25 mouse cellular contexts compared by ENCODE assay signal in the genomic region with DNA sequence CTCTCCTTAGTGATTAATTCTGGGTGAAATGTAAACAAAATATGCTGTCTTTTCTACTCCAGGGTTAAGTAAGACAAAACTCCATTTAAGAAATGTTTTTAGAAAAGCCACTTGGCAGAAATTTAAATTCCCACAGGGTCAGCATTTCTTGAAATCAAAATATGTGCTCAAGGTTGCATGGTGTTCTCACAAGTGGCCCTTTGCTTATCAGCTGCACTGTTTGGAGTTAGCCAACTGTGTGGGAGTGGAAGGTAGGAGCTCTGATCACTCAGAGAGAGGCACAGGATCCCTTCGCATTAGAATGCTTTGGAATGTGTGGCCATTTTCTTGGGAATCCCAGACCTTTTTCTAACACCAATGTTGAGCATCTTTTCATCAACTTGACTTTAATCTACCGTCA. TPM values are rescaled to one million over a fixed set of nuclear protein-coding genes. Genes with fewer than 3 reads are reported as not detected.
A peak's percentile ranks its signal among the peaks of the same experiment; 100 is the strongest.
DNase-seq lines count a peak whose midpoint lies in the region; ATAC-seq and TF ChIP-seq lines count a peak whose summit lies in the region.
"Had no signal": no experiment of that assay in that cellular context is flagged by ENCODE, and none has a peak within 500 bp of the region (broad histone marks: within the 10 kb centered on the region; RNA-seq: fewer than 3 reads in every experiment).

No protein-coding gene starts in this region.

- intact Hi-C loops in heart, postnatal 14 days (cut with DNase I): no loop called here

- peak; percentile 58; the same call in 1 of the 2 replicates for ATAC-seq in lung, postnatal 0 days
- ATAC-seq: activated CD4-positive, CD25-positive, alpha-beta regulatory T cell, adult 4 months; forebrain, embryonic 15.5 days had no signal

- no peaks in the 10 kb centered on the region for H3K36me3 ChIP-seq in lung, postnatal 0 days (ENCODE audit: insufficient read depth, low read length)
- H3K36me3 ChIP-seq: embryonic facial prominence, embryonic 10.5 days; embryonic facial prominence, embryonic 13.5 days; forebrain, embryonic 12.5 days; forebrain, embryonic 15.5 days; heart, embryonic 10.5 days; heart, embryonic 13.5 days; hindbrain, embryonic 12.5 days; hindbrain, embryonic 15.5 days had no signal

- H3K27ac ChIP-seq in lung, postnatal 0 days (ENCODE audit: low read length): no peak overlapping the region
- H3K27ac ChIP-seq: embryonic facial prominence, embryonic 10.5 days; embryonic facial prominence, embryonic 13.5 days; forebrain, embryonic 12.5 days; forebrain, embryonic 15.5 days; heart, embryonic 10.5 days; heart, embryonic 13.5 days; hindbrain, embryonic 12.5 days; hindbrain, embryonic 15.5 days had no signal

- TF ChIP-seq CTCF in lung, postnatal 0 days (IDR thresholded peaks at IDR 0.05): no peak

- H3K4me3 ChIP-seq in lung, postnatal 0 days (ENCODE audit: low read depth, low read length): no peak overlapping the region
- H3K4me3 ChIP-seq: embryonic facial prominence, embryonic 10.5 days; embryonic facial prominence, embryonic 13.5 days; erythroblast, embryonic 14.5 days; forebrain, embryonic 12.5 days; forebrain, embryonic 15.5 days; heart, embryonic 10.5 days; heart, embryonic 13.5 days; hindbrain, embryonic 12.5 days; hindbrain, embryonic 15.5 days had no signal

- no peaks in the 10 kb centered on the region for H3K9me3 ChIP-seq in lung, postnatal 0 days (ENCODE audit: low read length)
- H3K9me3 ChIP-seq: embryonic facial prominence, embryonic 10.5 days; embryonic facial prominence, embryonic 13.5 days; forebrain, embryonic 12.5 days; forebrain, embryonic 15.5 days; heart, embryonic 10.5 days; heart, embryonic 13.5 days; hindbrain, embryonic 12.5 days; hindbrain, embryonic 15.5 days had no signal

- H3K4me1 ChIP-seq in lung, postnatal 0 days (ENCODE audit: insufficient read depth, low read depth, low read length): no peaks in the 10 kb centered on the region
- H3K4me1 ChIP-seq: embryonic facial prominence, embryonic 10.5 days; embryonic facial prominence, embryonic 13.5 days; forebrain, embryonic 12.5 days; forebrain, embryonic 15.5 days; heart, embryonic 10.5 days; heart, embryonic 13.5 days; hindbrain, embryonic 12.5 days; hindbrain, embryonic 15.5 days had no signal

- 58% methylated on average over 2 of the region's 2 CpGs for WGBS in lung, postnatal 0 days

- H3K4me2 ChIP-seq in lung, postnatal 0 days (replicated peaks; ENCODE audit: low read depth, low read length): no peak overlapping the region
- H3K4me2 ChIP-seq: embryonic facial prominence, embryonic 13.5 days; forebrain, embryonic 12.5 days; forebrain, embryonic 15.5 days; heart, embryonic 13.5 days; hindbrain, embryonic 12.5 days; hindbrain, embryonic 15.5 days had no signal

- peak; percentile 30 for DNase-seq in lung, postnatal 0 days (ENCODE audit: low spot score)
- no peak for DNase-seq in lung, postnatal 25 days (ENCODE audit: low spot score)
- peak; percentile 25 for DNase-seq in ovary, adult 18-20 months (ENCODE audit: low spot score)
- no peak for DNase-seq in ovary, postnatal 10 days (ENCODE audit: low spot score)
- DNase-seq in adipocyte (ENCODE audit: low spot score): peak; percentile 70
- DNase-seq in heart, postnatal 14 days: no peak
- DNase-seq: adrenal gland, postnatal 25 days; B cell, adult 2 months; cerebellum, adult 11-12 months; cerebellum, adult 8-10 months; cerebellum, postnatal 10 days; cerebellum, postnatal 36 days; embryo, embryonic 11 days; gastrocnemius, postnatal 25 days had no signal

- no peak overlapping the region for H3K9ac ChIP-seq in lung, postnatal 0 days (replicated peaks; ENCODE audit: low read depth)
- H3K9ac ChIP-seq: embryonic facial prominence, embryonic 13.5 days; forebrain, embryonic 12.5 days; forebrain, embryonic 15.5 days; heart, embryonic 13.5 days; hindbrain, embryonic 12.5 days; hindbrain, embryonic 15.5 days had no signal

- no peaks in the 10 kb centered on the region for H3K27me3 ChIP-seq in lung, postnatal 0 days (replicated peaks; ENCODE audit: insufficient read depth, low read length)
- H3K27me3 ChIP-seq: forebrain, embryonic 12.5 days; forebrain, embryonic 15.5 days; heart, embryonic 13.5 days; hindbrain, embryonic 12.5 days; hindbrain, embryonic 15.5 days had no signal

- no peak for TF ChIP-seq EP300 in lung, postnatal 0 days (IDR thresholded peaks at IDR 0.05)

RNA-seq across cellular contexts. Expression of gene Arxes2, which starts 3.0 kb away (rescaled TPM):
- 79.0 and 99.6 TPM in 2 replicates for polyA plus RNA-seq in lung, postnatal 0 days (2015; fragmentation: Nextera tagmentation; extraction: Ambion mirVana)
- total RNA-seq in heart, postnatal 14 days (2021): 1 to 10 TPM; 3.1 to 5.2 TPM

RNA-seq across cellular contexts. Expression of gene Arxes1, which starts 42.5 kb away (rescaled TPM):
- polyA plus RNA-seq in lung, postnatal 0 days (2015; fragmentation: Nextera tagmentation; extraction: Ambion mirVana): 5.6 and 6.8 TPM in 2 replicates
- total RNA-seq in heart, postnatal 14 days (2021): 1 to 10 TPM; 1.3 to 1.6 TPM
- total RNA-seq: hematopoietic stem cell, adult 5-6 weeks had no signal
- polyA plus RNA-seq: activated CD4-positive, CD25-positive, alpha-beta regulatory T cell, adult 4 months; erythroblast, embryonic 14.5 days had no signal

Comparison
In these comparisons a context has a peak if more than half of its experiments do, and no peak if none do; other contexts are left out.
1. DNase-seq: peak in lung, postnatal 0 days (single experiment), ovary, adult 18-20 months (single experiment) and adipocyte (single experiment); none in lung, postnatal 25 days (single experiment), ovary, postnatal 10 days (single experiment) and heart, postnatal 14 days (0 of 2).